Mouse (Mus musculus) v-Abl transformed pro-B cells (cell line): ENCODE results near the gene Os9.
"Not testable (repeated sequence)": the region's sequence is repeated elsewhere in the genome, so short reads cannot be mapped to it uniquely, and the experiment has no call there.

Experiments used
- in situ Hi-C, 2 experiments: fragments of 400-800 bp; cut with MboI; formaldehyde crosslinking; loops; one replicate each; pipeline ENCODE4 v1.15.1; 2025; ENCODE audit not compliant: unreplicated experiment in 2 of 2

Os9 gene

GRCm38 (mm10) chr10:127085052-127085451, 35.9 kb downstream of the Os9 start:
- in situ Hi-C loops = no loop called here

GRCm38 (mm10) chr10:127083915-127084306, 37.0 kb downstream of the Os9 start:
- in situ Hi-C loops = no loop called here

- in situ Hi-C loops = no loop called here
Measured at GRCm38 (mm10) chr10:127083292-127083914, 37.5 kb downstream of the Os9 start.

GRCm38 (mm10) chr10:127081996-127082620, 38.8 kb downstream of the Os9 start:
- in situ Hi-C loops = no loop called here

- in situ Hi-C loops = no loop called here
Measured at GRCm38 (mm10) chr10:127080901-127081780, 39.8 kb downstream of the Os9 start.

- in situ Hi-C loops = loop anchor here in 1 of 2 experiments (5.0 kb wide), 1 partner anchor 32 kb away; no protein-coding TSS in a partner anchor
Measured at GRCm38 (mm10) chr10:127079665-127080391, 41.1 kb downstream of the Os9 start.

- in situ Hi-C loops = loop anchor here in 1 of 2 experiments (5.0 kb wide), 1 partner anchor 33 kb away; no protein-coding TSS in a partner anchor
Measured at GRCm38 (mm10) chr10:127078677-127079575, 42.0 kb downstream of the Os9 start.

GRCm38 (mm10) chr10:127078001-127078676, 42.8 kb downstream of the Os9 start:
- in situ Hi-C loops = loop anchor here in 1 of 2 experiments (5.0 kb wide), 1 partner anchor 34 kb away; no protein-coding TSS in a partner anchor

- in situ Hi-C loops = loop anchor here in 1 of 2 experiments (5.0 kb wide), 1 partner anchor 35 kb away; no protein-coding TSS in a partner anchor
Measured at GRCm38 (mm10) chr10:127077515-127077914, 43.4 kb downstream of the Os9 start.

- in situ Hi-C loops = loop anchor here in 1 of 2 experiments (5.0 kb wide), 1 partner anchor 36 kb away; no protein-coding TSS in a partner anchor
Measured at GRCm38 (mm10) chr10:127076082-127076481, 44.8 kb downstream of the Os9 start.

GRCm38 (mm10) chr10:127075651-127076050, 45.3 kb downstream of the Os9 start:
- in situ Hi-C loops = loop anchor here in 1 of 2 experiments (5.0 kb wide), 1 partner anchor 37 kb away; no protein-coding TSS in a partner anchor

- in situ Hi-C loops = loop anchor here in 1 of 2 experiments (5.0 kb wide), 1 partner anchor 37 kb away; no protein-coding TSS in a partner anchor
Measured at GRCm38 (mm10) chr10:127075080-127075479, 45.9 kb downstream of the Os9 start, which contains the start of gene Agap2. Gene Agap2, plus strand, starts transcription at chr10:127075284.

GRCm38 (mm10) chr10:127073981-127074380, 47.0 kb downstream of the Os9 start:
- in situ Hi-C loops = no loop called here

- in situ Hi-C loops = not testable (repeated sequence)
Measured at GRCm38 (mm10) chr10:127072969-127073368, 48.0 kb downstream of the Os9 start.

- in situ Hi-C loops = not testable (repeated sequence)
Measured at GRCm38 (mm10) chr10:127072270-127072669, 48.7 kb downstream of the Os9 start.

GRCm38 (mm10) chr10:127071203-127071602, 49.7 kb downstream of the Os9 start:
- in situ Hi-C loops = no loop called here

- in situ Hi-C loops = no loop called here
Measured at GRCm38 (mm10) chr10:127070190-127071121, 50.5 kb downstream of the Os9 start, which contains the start of gene Tspan31. Gene Tspan31, minus strand, starts transcription at chr10:127070264.
